14 mouse cellular contexts compared by ENCODE assay signal in genomic region chr10:97090254-97090653, GRCm38 (mm10).
"Had no signal": no experiment of that assay in that cellular context is flagged by ENCODE, and none has a peak within 500 bp of the region (broad histone marks: within the 10 kb centered on the region; RNA-seq: fewer than 3 reads in every experiment).

No protein-coding gene starts in this region.

- H3K4me1 ChIP-seq: liver, embryonic 12.5 days had no signal

- H3K4me2 ChIP-seq: limb, embryonic 15.5 days; liver, embryonic 12.5 days; lung, embryonic 14.5 days; midbrain, embryonic 11.5 days had no signal

- ATAC-seq: liver, embryonic 12.5 days; midbrain, embryonic 16.5 days had no signal

- H3K36me3 ChIP-seq: limb, embryonic 15.5 days; liver, embryonic 12.5 days had no signal

- H3K4me3 ChIP-seq: layer of hippocampus, adult 2 months; limb, embryonic 15.5 days; liver, embryonic 12.5 days had no signal

- DNase-seq: kidney, adult 9 months; kidney, postnatal 10 days; kidney, postnatal 4 days; lung, embryonic 14.5 days; lung, postnatal 10 days; lung, postnatal 4 days; right cerebral cortex, postnatal 25 days; thymus, postnatal 4 days had no signal

- H3K9me3 ChIP-seq: limb, embryonic 15.5 days; liver, embryonic 12.5 days had no signal

- H3K27me3 ChIP-seq: limb, embryonic 15.5 days; liver, embryonic 12.5 days had no signal

- H3K9ac ChIP-seq: limb, embryonic 15.5 days; liver, embryonic 12.5 days; lung, embryonic 14.5 days had no signal

- H3K27ac ChIP-seq: layer of hippocampus, adult 2 months; limb, embryonic 15.5 days; liver, embryonic 12.5 days; stomach, postnatal 0 days had no signal
